In the genomic region with DNA sequence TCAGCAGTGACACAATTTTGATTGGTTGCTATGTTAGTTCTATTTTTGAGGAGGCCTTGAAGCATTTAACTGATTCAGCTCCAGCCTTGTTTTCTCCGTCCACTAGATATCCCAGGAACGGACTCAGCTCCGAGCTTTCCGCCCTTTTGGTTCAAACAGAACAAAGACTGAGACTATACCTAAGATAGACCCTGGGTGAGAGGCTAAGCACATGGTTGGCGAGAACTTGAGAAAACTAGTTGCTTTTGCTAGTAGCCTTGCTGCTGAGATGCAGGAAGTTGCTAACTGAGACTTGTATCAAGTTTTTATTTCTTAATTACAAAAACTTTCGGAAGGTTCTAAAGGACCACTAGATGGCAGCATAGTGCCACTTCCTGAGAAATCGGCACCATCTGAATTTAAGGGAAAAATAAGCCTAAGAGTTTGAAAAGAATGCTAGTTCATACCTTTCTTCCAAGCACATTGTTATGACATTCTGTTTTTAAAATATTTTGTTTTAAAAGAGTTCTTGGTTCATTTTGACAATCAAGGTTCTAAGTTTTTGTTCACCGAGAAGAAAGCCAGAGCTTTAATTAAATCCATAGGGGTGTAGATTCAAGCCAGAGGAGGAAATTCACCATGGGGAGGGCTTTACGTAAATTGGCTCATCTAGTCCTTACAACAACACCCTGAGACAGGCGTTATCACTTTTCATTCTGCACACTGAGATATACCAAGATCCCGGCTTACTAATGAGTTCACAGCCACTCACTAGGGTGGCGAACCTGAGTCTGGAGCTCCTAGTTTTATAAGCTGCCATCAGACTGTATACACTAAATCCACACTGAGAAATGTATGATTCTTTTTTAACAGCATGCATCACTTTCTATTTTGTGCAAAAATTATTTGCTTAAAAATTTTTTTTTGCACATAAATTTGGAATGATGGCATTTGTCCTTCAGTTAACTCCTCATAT, we compare ENCODE assay signal across 7 mouse cellular contexts. TPM values are rescaled to one million over a fixed set of nuclear protein-coding genes. Genes with fewer than 3 reads are reported as not detected.
DNase-seq lines count a peak whose midpoint lies in the region; ATAC-seq and TF ChIP-seq lines count a peak whose summit lies in the region.

No protein-coding gene starts in this region.

- H3K4me2 ChIP-seq in embryonic facial prominence, embryonic 13.5 days: peak overlapping the region; percentile 38
- H3K4me2 ChIP-seq in limb, embryonic 12.5 days: peak overlapping the region; percentile 34

- peak; percentile 82 for TF ChIP-seq CTCF in left cerebral cortex, adult 2 months (IDR thresholded peaks at IDR 0.05)

- H3K9me3 ChIP-seq in embryonic facial prominence, embryonic 13.5 days: no peaks in the 10 kb centered on the region
- H3K9me3 ChIP-seq in limb, embryonic 12.5 days: no peaks in the 10 kb centered on the region

- intact Hi-C loops in left cerebral cortex, adult 2 months (cut with DNase I): loop anchor here (10.0 kb wide), 3 partner anchors 659 to 1649 kb away; no protein-coding TSS in a partner anchor

- H3K27ac ChIP-seq in left cerebral cortex, adult 2 months: no peak overlapping the region
- no peak overlapping the region for H3K27ac ChIP-seq in embryonic facial prominence, embryonic 13.5 days
- no peak overlapping the region for H3K27ac ChIP-seq in limb, embryonic 12.5 days

- WGBS in embryonic facial prominence, embryonic 13.5 days: 41% methylated on average over 12 of the region's 12 CpGs
- 42% methylated on average over 12 of the region's 12 CpGs for WGBS in limb, embryonic 12.5 days

- H3K4me3 ChIP-seq in left cerebral cortex, adult 2 months: peak overlapping the region; percentile 16; the same call in 1 of the 2 replicates
- H3K4me3 ChIP-seq in embryonic facial prominence, embryonic 13.5 days: 0 out of 2 replicates have a peak overlapping the region, but pooled peaks have one; percentile 10
- no peak overlapping the region for H3K4me3 ChIP-seq in limb, embryonic 12.5 days (replicated peaks)

- H3K36me3 ChIP-seq in embryonic facial prominence, embryonic 13.5 days: no peaks in the 10 kb centered on the region
- no peaks in the 10 kb centered on the region for H3K36me3 ChIP-seq in limb, embryonic 12.5 days

- no peak for DNase-seq in left cerebral cortex, adult 2 months (ENCODE audit: extremely low spot score in 1 of 2, low spot score in 2 of 2)
- DNase-seq in left cerebral cortex, adult 9 months (ENCODE audit: low spot score in 2 of 2): no peak
- peak; percentile 2 for DNase-seq in T-cell, adult 2 months (ENCODE audit: low spot score)
- no peak for DNase-seq in frontal cortex, postnatal 10 days (ENCODE audit: low spot score in 2 of 2)
- no peak for DNase-seq in left cerebral cortex, adult 8-10 months (ENCODE audit: low spot score in 2 of 2)

- H3K4me1 ChIP-seq in embryonic facial prominence, embryonic 13.5 days: no peaks in the 10 kb centered on the region
- no peaks in the 10 kb centered on the region for H3K4me1 ChIP-seq in limb, embryonic 12.5 days (replicated peaks)

- no peak for ATAC-seq in embryonic facial prominence, embryonic 13.5 days (ENCODE audit: insufficient number of reproducible peaks, insufficient read depth, low FRiP score, low TSS enrichment, low read depth)
- ATAC-seq in limb, embryonic 12.5 days (ENCODE audit: insufficient number of reproducible peaks, insufficient read depth, low FRiP score, low TSS enrichment, low read depth): no peak

- H3K27me3 ChIP-seq in embryonic facial prominence, embryonic 13.5 days: no peaks in the 10 kb centered on the region
- H3K27me3 ChIP-seq in limb, embryonic 12.5 days: no peaks in the 10 kb centered on the region

- no peak overlapping the region for H3K9ac ChIP-seq in embryonic facial prominence, embryonic 13.5 days
- no peak overlapping the region for H3K9ac ChIP-seq in limb, embryonic 12.5 days (replicated peaks)

RNA-seq across cellular contexts. Expression of a gene that starts 20.5 kb away (rescaled TPM):
- 10 to 100 TPM; 67.3 to 72.7 TPM for total RNA-seq in left cerebral cortex, adult 2 months (2021)
- polyA plus RNA-seq in embryonic facial prominence, embryonic 13.5 days (2015; fragmentation: Nextera tagmentation; extraction: Ambion mirVana): 36.1 and 39.5 TPM in 2 replicates
- polyA plus RNA-seq in limb, embryonic 12.5 days (2016; fragmentation: Nextera tagmentation; extraction: Ambion mirVana): 27.6 and 29.2 TPM in 2 replicates
- 10 to 100 TPM; 61.2 to 67.9 (median 66.6) TPM for total RNA-seq in left cerebral cortex, adult 8-10 months (2022)

RNA-seq across cellular contexts. Expression of a gene that starts 42.1 kb away (rescaled TPM):
- 10 to 100 TPM; 20.1 to 20.3 TPM for total RNA-seq in left cerebral cortex, adult 2 months (2021)
- polyA plus RNA-seq in embryonic facial prominence, embryonic 13.5 days (2015; fragmentation: Nextera tagmentation; extraction: Ambion mirVana): 161 and 175 TPM in 2 replicates
- 205 and 207 TPM in 2 replicates for polyA plus RNA-seq in limb, embryonic 12.5 days (2016; fragmentation: Nextera tagmentation; extraction: Ambion mirVana)
- 10 to 100 TPM; 15.9 to 22.0 (median 18.8) TPM for total RNA-seq in left cerebral cortex, adult 8-10 months (2022)

RNA-seq across cellular contexts. Expression of a gene that starts 42.4 kb away (rescaled TPM):
- under 1 TPM; 0.33 to 0.50 TPM for total RNA-seq in left cerebral cortex, adult 2 months (2021)
- polyA plus RNA-seq in embryonic facial prominence, embryonic 13.5 days (2015; fragmentation: Nextera tagmentation; extraction: Ambion mirVana): 49.7 and 52.0 TPM in 2 replicates
- polyA plus RNA-seq in limb, embryonic 12.5 days (2016; fragmentation: Nextera tagmentation; extraction: Ambion mirVana): 53.9 and 57.0 TPM in 2 replicates
- under 1 TPM; 0.32 to 0.49 (median 0.42) TPM for total RNA-seq in left cerebral cortex, adult 8-10 months (2022)
